Mouse (Mus musculus): ENCODE results near the gene Rnf115. TPM values are rescaled to one million over a fixed set of nuclear protein-coding genes. Genes with fewer than 3 reads are reported as not detected.
"Not testable (repeated sequence)": the region's sequence is repeated elsewhere in the genome, so short reads cannot be mapped to it uniquely, and the experiment has no call there.

Rnf115 gene
- total and polyA plus RNA-seq, 2 experiments from 2014 or later: 59.6 to 76.5 TPM

GRCm38 (mm10) chr3:96684151-96684821 is 43.2 kb upstream of the Rnf115 start:
- Histone ChIP-seq H3K4me2 (ENCODE audit: low read depth, low read length, poor library complexity, severe bottlenecking) (peak overlapping the region; percentile 32), H3K27me3 (ENCODE audit: insufficient read depth, low read length) (peaks cover 5% of the 10 kb centered on the region; the same call in 1 of the 2 replicates), H3K4me3 (ENCODE audit: low read depth, low read length) (no peak overlapping the region), H3K9ac (replicated peaks; ENCODE audit: low read length, poor library complexity, severe bottlenecking) (no peak overlapping the region), H3K9me3 (ENCODE audit: low read length) (no peaks in the 10 kb centered on the region), H3K36me3 (ENCODE audit: insufficient read depth, low read length) (no peaks in the 10 kb centered on the region), H3K4me1 (ENCODE audit: insufficient read depth, low read length) (no peaks in the 10 kb centered on the region), H3K27ac (ENCODE audit: low read depth, low read length) (no peak overlapping the region)
- 71% methylated on average over 17 of the region's 17 CpGs for WGBS
- no peak for DNase-seq (ENCODE audit: low spot score)
- TF ChIP-seq CTCF (IDR thresholded peaks at IDR 0.05): no peak
- no peak for ATAC-seq (ENCODE audit: low FRiP score)

- H3K27me3 ChIP-seq (ENCODE audit: insufficient read depth, low read length): peaks cover 5% of the 10 kb centered on the region; the same call in 1 of the 2 replicates
- ATAC-seq (ENCODE audit: low FRiP score) (no peak), DNase-seq (ENCODE audit: low spot score) (no peak)
- H3K9me3 ChIP-seq (ENCODE audit: low read length): no peaks in the 10 kb centered on the region
- no peaks in the 10 kb centered on the region for H3K36me3 ChIP-seq (ENCODE audit: insufficient read depth, low read length)
- H3K27ac ChIP-seq (ENCODE audit: low read depth, low read length): no peak overlapping the region
- peak overlapping the region; percentile 32 for H3K4me2 ChIP-seq (ENCODE audit: low read depth, low read length, poor library complexity, severe bottlenecking)
- no peak overlapping the region for H3K9ac ChIP-seq (replicated peaks; ENCODE audit: low read length, poor library complexity, severe bottlenecking)
- H3K4me3 ChIP-seq (ENCODE audit: low read depth, low read length): 0 out of 2 replicates have a peak overlapping the region, but pooled peaks have one; percentile 8
- 52% methylated on average over 28 of the region's 28 CpGs for WGBS
- H3K4me1 ChIP-seq (ENCODE audit: insufficient read depth, low read length): no peaks in the 10 kb centered on the region
- no peak for TF ChIP-seq CTCF (IDR thresholded peaks at IDR 0.05)
Observed at GRCm38 (mm10) chr3:96684822-96685156, 42.7 kb upstream of the Rnf115 start.

GRCm38 (mm10) chr3:96686057-96686456 is 41.4 kb upstream of the Rnf115 start:
- not testable (repeated sequence) for DNase-seq (ENCODE audit: low spot score); H3K4me3 ChIP-seq (ENCODE audit: low read depth, low read length); H3K4me1 ChIP-seq (ENCODE audit: insufficient read depth, low read length); H3K36me3 ChIP-seq (ENCODE audit: insufficient read depth, low read length); H3K27ac ChIP-seq (ENCODE audit: low read depth, low read length); H3K4me2 ChIP-seq (ENCODE audit: low read depth, low read length, poor library complexity, severe bottlenecking); H3K27me3 ChIP-seq (ENCODE audit: insufficient read depth, low read length); ATAC-seq (ENCODE audit: low FRiP score); H3K9ac ChIP-seq (replicated peaks; ENCODE audit: low read length, poor library complexity, severe bottlenecking); H3K9me3 ChIP-seq (ENCODE audit: low read length)
- 96% methylated on average over 5 of the region's 5 CpGs for WGBS

- Histone ChIP-seq H3K4me1 (ENCODE audit: insufficient read depth, low read length) (no peaks in the 10 kb centered on the region), H3K9me3 (ENCODE audit: low read length) (no peaks in the 10 kb centered on the region), H3K27me3 (ENCODE audit: insufficient read depth, low read length) (peaks cover 5% of the 10 kb centered on the region; the same call in 1 of the 2 replicates), H3K9ac (replicated peaks; ENCODE audit: low read length, poor library complexity, severe bottlenecking) (no peak overlapping the region), H3K4me3 (ENCODE audit: low read depth, low read length) (no peak overlapping the region), H3K36me3 (ENCODE audit: insufficient read depth, low read length) (no peaks in the 10 kb centered on the region), H3K4me2 (ENCODE audit: low read depth, low read length, poor library complexity, severe bottlenecking) (no peak overlapping the region), H3K27ac (ENCODE audit: low read depth, low read length) (no peak overlapping the region)
- TF ChIP-seq CTCF (IDR thresholded peaks at IDR 0.05): no peak
- ATAC-seq (ENCODE audit: low FRiP score) (no peak), DNase-seq (ENCODE audit: low spot score) (no peak)
- WGBS: 88% methylated on average over 11 of the region's 11 CpGs
Observed at GRCm38 (mm10) chr3:96688854-96689253, 38.6 kb upstream of the Rnf115 start.

- no peak overlapping the region for H3K9ac ChIP-seq (replicated peaks; ENCODE audit: low read length, poor library complexity, severe bottlenecking)
- ATAC-seq (ENCODE audit: low FRiP score) (no peak), DNase-seq (ENCODE audit: low spot score) (no peak)
- 51% methylated on average over 3 of the region's 3 CpGs for WGBS
- no peaks in the 10 kb centered on the region for H3K4me1 ChIP-seq (ENCODE audit: insufficient read depth, low read length)
- H3K27me3 ChIP-seq (ENCODE audit: insufficient read depth, low read length): no peaks in the 10 kb centered on the region
- H3K4me3 ChIP-seq (ENCODE audit: low read depth, low read length): no peak overlapping the region
- H3K9me3 ChIP-seq (ENCODE audit: low read length): no peaks in the 10 kb centered on the region
- H3K36me3 ChIP-seq (ENCODE audit: insufficient read depth, low read length): no peaks in the 10 kb centered on the region
- no peak overlapping the region for H3K4me2 ChIP-seq (ENCODE audit: low read depth, low read length, poor library complexity, severe bottlenecking)
- TF ChIP-seq CTCF (IDR thresholded peaks at IDR 0.05): peak; percentile 36
- no peak overlapping the region for H3K27ac ChIP-seq (ENCODE audit: low read depth, low read length)
Observed at GRCm38 (mm10) chr3:96690298-96690697, 37.2 kb upstream of the Rnf115 start.

GRCm38 (mm10) chr3:96692506-96692905 is 35.0 kb upstream of the Rnf115 start:
- Histone ChIP-seq H3K9me3 (ENCODE audit: low read length) (no peaks in the 10 kb centered on the region), H3K4me1 (ENCODE audit: insufficient read depth, low read length) (no peaks in the 10 kb centered on the region), H3K27ac (ENCODE audit: low read depth, low read length) (no peak overlapping the region), H3K27me3 (ENCODE audit: insufficient read depth, low read length) (no peaks in the 10 kb centered on the region), H3K9ac (replicated peaks; ENCODE audit: low read length, poor library complexity, severe bottlenecking) (no peak overlapping the region), H3K4me3 (ENCODE audit: low read depth, low read length) (no peak overlapping the region), H3K4me2 (ENCODE audit: low read depth, low read length, poor library complexity, severe bottlenecking) (no peak overlapping the region), H3K36me3 (ENCODE audit: insufficient read depth, low read length) (no peaks in the 10 kb centered on the region)
- peak; percentile 61 for TF ChIP-seq CTCF (IDR thresholded peaks at IDR 0.05)
- no peak for ATAC-seq (ENCODE audit: low FRiP score)
- 13% methylated on average over 3 of the region's 3 CpGs for WGBS
- DNase-seq (ENCODE audit: low spot score): peak; percentile 43
